Mouse (Mus musculus) layer of hippocampus, adult 18-20 months (tissue): ENCODE data around the gene Adora1. TPM values are rescaled to one million over a fixed set of nuclear protein-coding genes. Genes with fewer than 3 reads are reported as not detected.

ENCODE experiments used
- DNase-seq, 2 experiments: peaks; one replicate each; pipeline ENCODE4 v3.0.0; 2022; ENCODE audit warnings: low spot score in 2 of 2
- total RNA-seq, 2 experiments: library from RNA; stranded (reverse); gene quantifications; 2 replicates each; pipeline ENCODE4 v1.2.3; 2021

The Adora1 gene
- total RNA-seq, 2 experiments from 2014 or later = 212 to 220 TPM

- DNase-seq = no peak
Observed at GRCm38 (mm10) chr1:134216629-134216971, 18.6 kb downstream of the Adora1 start.

- no peak for DNase-seq
Observed at GRCm38 (mm10) chr1:134215751-134216628, 19.2 kb downstream of the Adora1 start.

- no peak for DNase-seq
Observed at GRCm38 (mm10) chr1:134215059-134215458, 20.2 kb downstream of the Adora1 start.

- DNase-seq = peak in 1 of 2 experiments; percentile 60
Observed at GRCm38 (mm10) chr1:134213405-134213804, 21.8 kb downstream of the Adora1 start.

- no peak for DNase-seq
Observed at GRCm38 (mm10) chr1:134212351-134212750, 22.9 kb downstream of the Adora1 start.

GRCm38 (mm10) chr1:134211631-134212030, 23.6 kb downstream of the Adora1 start:
- DNase-seq = no peak

- no peak for DNase-seq
Observed at GRCm38 (mm10) chr1:134211043-134211442, 24.2 kb downstream of the Adora1 start.

GRCm38 (mm10) chr1:134210179-134210755, 25.0 kb downstream of the Adora1 start:
- no peak for DNase-seq

GRCm38 (mm10) chr1:134206085-134206484, 29.1 kb downstream of the Adora1 start:
- no peak for DNase-seq

GRCm38 (mm10) chr1:134205296-134206018, 29.8 kb downstream of the Adora1 start:
- no peak for DNase-seq

- peak; percentile 67 to 83 for DNase-seq
Observed at GRCm38 (mm10) chr1:134204230-134204629, 31.0 kb downstream of the Adora1 start.

GRCm38 (mm10) chr1:134201751-134202420, 33.3 kb downstream of the Adora1 start:
- DNase-seq = peak in 1 of 2 experiments; percentile 72

GRCm38 (mm10) chr1:134200998-134201686, 34.1 kb downstream of the Adora1 start:
- DNase-seq = peak; percentile 59 to 78

- DNase-seq = no peak
Observed at GRCm38 (mm10) chr1:134200481-134200880, 34.8 kb downstream of the Adora1 start.

- peak in 1 of 2 experiments; percentile 67 for DNase-seq
Observed at GRCm38 (mm10) chr1:134198197-134198995, 36.8 kb downstream of the Adora1 start.

GRCm38 (mm10) chr1:134197325-134197982, 37.8 kb downstream of the Adora1 start:
- DNase-seq = no peak

GRCm38 (mm10) chr1:134196386-134196785, 38.8 kb downstream of the Adora1 start:
- peak; percentile 71 to 89 for DNase-seq

- DNase-seq = no peak
Observed at GRCm38 (mm10) chr1:134195979-134196378, 39.3 kb downstream of the Adora1 start.

- DNase-seq = peak in 1 of 2 experiments; percentile 65
Observed at GRCm38 (mm10) chr1:134195571-134195970, 39.7 kb downstream of the Adora1 start.
